Mouse (Mus musculus): ENCODE results near the gene Pnpt1. TPM values are rescaled to one million over a fixed set of nuclear protein-coding genes. Genes with fewer than 3 reads are reported as not detected.

The Pnpt1 gene
- total RNA-seq, 4 experiments from 2014 or later: 24.4 to 29.0 (median 26.2) TPM

Other genes starting within 250 kb of the Pnpt1 start
- gene Ppp4r3b, start 42.1 kb downstream of the Pnpt1 start, total RNA-seq (2022): 10 to 100 TPM; 51.9 to 63.9 (median 56.3) TPM
- gene Cfap36, start 116.7 kb downstream of the Pnpt1 start, total RNA-seq (2022): 100 to 1,000 TPM; 116 to 133 (median 130) TPM
- 10 to 100 TPM; 52.6 to 66.1 (median 63.0) TPM for gene Ccdc88a, start 242.9 kb downstream of the Pnpt1 start, total RNA-seq (2022)